Mouse (Mus musculus): Measurements from ENCODE around the gene Sod1.

DNA sequence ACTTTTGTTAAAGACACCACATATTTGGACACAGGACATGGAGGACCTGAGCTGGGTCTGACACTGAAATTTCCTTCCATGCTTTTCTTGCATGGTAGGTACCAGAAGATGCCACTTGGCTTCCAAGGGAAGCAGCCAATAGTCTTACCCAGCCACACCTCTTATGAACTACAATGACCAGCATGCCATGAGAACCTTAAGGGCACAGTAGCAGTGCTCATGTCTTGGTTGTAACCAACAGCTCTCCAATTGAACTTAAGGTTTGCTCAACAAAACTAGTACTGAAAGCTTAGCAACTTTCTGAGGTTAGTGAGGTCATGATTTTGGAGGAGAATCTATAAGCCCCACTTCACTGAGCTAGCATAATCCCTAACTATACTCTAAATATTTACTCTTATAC is 26.8 kb upstream of the Sod1 start:
- no peak for TF ChIP-seq CTCF (IDR thresholded peaks at IDR 0.05; ENCODE audit: extremely low read depth, insufficient read depth, low read length)
- no peak for TF ChIP-seq POLR2A (IDR thresholded peaks at IDR 0.05; ENCODE audit: extremely low read depth, insufficient read depth, low read length)
